Mouse (Mus musculus) stomach, postnatal 0 days (tissue): ENCODE data around the gene Usp21. TPM values are rescaled to one million over a fixed set of nuclear protein-coding genes. Genes with fewer than 3 reads are reported as not detected.

Source experiments
- ATAC-seq: fragments of 200-750 bp; cut with Nextera tagmentation; 2 replicates; pipeline ENCODE4 v1.8.0; 2017; ENCODE audit not compliant: low FRiP score, low TSS enrichment
- DNase-seq: peaks from one replicate; pipeline ENCODE4 v3.0.0-alpha.2; 2016; ENCODE audit warnings: low spot score
- H3K27ac ChIP-seq: fragments of 300-500 bp; sonication (generic); replicated peaks from 2 replicates; pipeline ENCODE4 v1.5.1; 2014; ENCODE audit warnings: mild to moderate bottlenecking, control low read depth
- H3K27me3 ChIP-seq: fragments of 300-500 bp; sonication (generic); 2 replicates; pipeline ENCODE4 v1.6.1; 2014; ENCODE audit warnings: low read length; ENCODE audit not compliant: control insufficient read depth, insufficient read depth
- H3K36me3 ChIP-seq: fragments of 300-500 bp; sonication (generic); 2 replicates; pipeline ENCODE4 v1.6.1; 2014; ENCODE audit warnings: low read length, mixed read lengths; ENCODE audit not compliant: control insufficient read depth, insufficient read depth
- H3K4me1 ChIP-seq: fragments of 300-500 bp; sonication (generic); replicated peaks from 2 replicates; pipeline ENCODE4 v1.6.1; 2014; ENCODE audit warnings: antibody characterized with exemption; ENCODE audit not compliant: control insufficient read depth, insufficient read depth
- H3K4me2 ChIP-seq: fragments of 300-500 bp; sonication (generic); replicated peaks from 2 replicates; pipeline ENCODE4 v1.6.1; 2014; ENCODE audit warnings: low read depth, mild to moderate bottlenecking, control low read depth, moderate library complexity
- H3K4me3 ChIP-seq: fragments of 300-500 bp; sonication (generic); 2 replicates; pipeline ENCODE4 v1.5.1; 2014; ENCODE audit warnings: low read depth, low read length, control low read depth
- H3K9ac ChIP-seq: fragments of 300-500 bp; sonication (generic); 2 replicates; pipeline ENCODE4 v1.6.1; 2014; ENCODE audit warnings: mild to moderate bottlenecking, low read length, control low read depth, mixed read lengths
- H3K9me3 ChIP-seq: fragments of 300-500 bp; sonication (generic); 2 replicates; pipeline ENCODE4 v1.6.1; 2016; ENCODE audit warnings: low read length; ENCODE audit not compliant: control insufficient read depth
- CTCF ChIP-seq: IDR thresholded peaks from 2 replicates; pipeline ENCODE4 v1.5.1; 2016; ENCODE audit warnings: antibody characterized with exemption, low read depth, mild to moderate bottlenecking, moderate library complexity
- EP300 ChIP-seq: optimal IDR thresholded peaks from 2 replicates; pipeline ENCODE3; 2016; ENCODE audit warnings: antibody characterized with exemption
- WGBS: fragments of 180-500 bp; shearing (Covaris S2); extraction: QIAGEN DNeasy Blood & Tissue Kit; methylation state at CpG from one replicate; pipeline ENCODE4 v1.1.7; 2014; 5-methylcytosine and 5-hydroxymethylcytosine counted together
- polyA plus RNA-seq: library from polyadenylated mRNA; unstranded; fragments of >200 nt; fragmentation: Nextera tagmentation; extraction: Ambion mirVana; gene quantifications from 2 replicates; pipeline ENCODE4 v1.2.1, GENCODE M21; 2015

Gene Usp21
- polyA plus RNA-seq, 1 experiment from 2014 or later = 25.0 TPM

DNA sequence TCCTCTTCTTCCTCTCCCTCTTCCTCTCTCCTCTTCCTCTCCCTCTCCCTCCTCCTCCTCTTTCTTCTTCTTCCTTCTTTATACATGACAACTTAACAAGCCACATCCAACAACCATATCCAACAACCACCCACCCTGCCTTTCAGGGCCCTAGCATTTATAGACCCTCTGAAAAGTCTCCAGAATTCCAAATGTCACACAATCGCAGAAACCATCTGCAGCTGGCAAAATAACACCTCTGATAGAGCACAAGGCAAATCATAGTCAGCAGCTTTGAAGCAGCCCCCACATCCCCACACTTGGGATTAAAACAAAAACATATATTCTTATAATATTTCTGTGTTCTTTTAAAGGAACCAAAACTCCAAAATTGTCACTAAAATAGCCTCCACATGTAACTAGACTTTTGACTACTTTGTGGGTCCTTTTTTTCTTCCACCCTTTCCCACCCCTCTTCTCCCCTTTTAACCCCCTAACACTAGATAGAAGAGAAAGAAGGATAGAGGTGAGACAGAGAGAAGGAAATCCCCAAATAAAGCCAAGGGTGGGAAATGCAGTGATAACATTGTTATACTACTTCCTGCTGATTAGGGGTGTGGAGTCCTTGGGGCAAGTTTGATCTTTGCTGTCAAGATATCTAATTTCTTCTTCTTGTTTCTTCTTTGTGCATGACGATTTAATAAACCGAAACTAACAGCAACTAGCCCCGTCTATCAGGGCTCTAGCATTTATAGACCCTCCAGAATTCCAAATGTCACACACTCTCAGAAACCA lies 21.6 kb downstream of the Usp21 start:
- Histone ChIP-seq H3K27ac (no peak overlapping the region), H3K9ac (no peak overlapping the region), H3K4me2 (no peak overlapping the region), H3K36me3 (no peaks in the 10 kb centered on the region), H3K9me3 (no peaks in the 10 kb centered on the region), H3K27me3 (no peaks in the 10 kb centered on the region), H3K4me1 (0 out of 2 replicates have a peak, but pooled peaks cover 5% of the 10 kb centered on the region), H3K4me3 (no peak overlapping the region)
- WGBS = 48% methylated on average over 4 of the region's 4 CpGs
- TF ChIP-seq EP300 (no peak), CTCF (no peak)
- DNase-seq (no peak), ATAC-seq (no peak)

DNA sequence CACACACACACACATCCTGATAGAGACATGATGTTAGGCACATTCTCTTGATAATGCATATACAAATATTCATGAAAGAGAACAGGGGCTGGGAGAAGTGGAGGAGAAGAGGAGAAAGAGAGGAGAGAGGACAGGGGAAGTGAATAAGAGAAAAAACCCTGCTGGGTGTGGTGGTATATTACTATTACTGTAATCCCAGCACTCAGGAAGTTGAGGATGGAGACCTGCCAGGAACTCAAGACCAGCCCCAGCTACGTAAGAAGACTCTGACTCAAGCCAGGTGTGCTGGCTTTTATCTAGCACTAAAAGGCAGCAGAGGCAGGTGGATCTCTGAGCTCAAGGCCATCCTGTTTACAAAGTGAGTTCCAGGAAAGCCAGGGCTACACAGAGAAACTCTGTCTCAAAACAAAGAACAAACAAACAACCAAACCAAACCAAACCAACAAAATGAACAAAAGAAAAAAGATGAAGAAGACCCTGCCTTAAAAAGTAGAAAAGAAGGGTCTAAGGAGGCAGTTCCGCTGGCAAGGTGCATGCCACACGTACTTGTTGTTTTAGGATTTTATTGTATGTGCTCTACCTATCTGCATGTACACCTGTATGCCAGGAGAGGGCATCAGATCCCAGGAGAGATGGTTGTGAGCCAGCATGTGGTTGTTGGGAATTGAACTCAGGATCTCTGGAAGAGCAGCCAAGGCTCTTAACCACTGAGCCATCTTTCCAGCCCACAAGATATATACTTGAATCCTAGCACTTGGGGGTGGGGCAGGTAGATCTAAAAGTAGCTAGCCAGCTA lies 23.9 kb downstream of the Usp21 start:
- no peaks in the 10 kb centered on the region for H3K36me3 ChIP-seq
- H3K9me3 ChIP-seq = no peaks in the 10 kb centered on the region
- H3K27me3 ChIP-seq = no peaks in the 10 kb centered on the region
- no peak overlapping the region for H3K9ac ChIP-seq
- H3K4me2 ChIP-seq = no peak overlapping the region
- 0 out of 2 replicates have a peak, but pooled peaks cover 3% of the 10 kb centered on the region for H3K4me1 ChIP-seq
- ATAC-seq = peak; percentile 27; the same call in 1 of the 2 replicates
- no peak overlapping the region for H3K4me3 ChIP-seq
- TF ChIP-seq CTCF = peak; percentile 50
- TF ChIP-seq EP300 = no peak
- peak overlapping the region; percentile 84 for H3K27ac ChIP-seq
- 64% methylated on average over 3 of the region's 3 CpGs for WGBS
- no peak for DNase-seq

GRCm38 (mm10) chr1:171263185-171263611 lies 24.6 kb downstream of the Usp21 start:
- Histone ChIP-seq H3K9me3 (no peaks in the 10 kb centered on the region), H3K9ac (no peak overlapping the region), H3K4me2 (peak overlapping the region; percentile 40; the same call in 1 of the 2 replicates), H3K4me1 (0 out of 2 replicates have a peak, but pooled peaks cover 3% of the 10 kb centered on the region), H3K4me3 (no peak overlapping the region), H3K27ac (peak overlapping the region; percentile 84), H3K27me3 (no peaks in the 10 kb centered on the region), H3K36me3 (no peaks in the 10 kb centered on the region)
- 0% methylated on average over 2 of the region's 2 CpGs for WGBS
- peak; percentile 55 for DNase-seq
- TF ChIP-seq EP300 = no peak
- TF ChIP-seq CTCF = no peak
- ATAC-seq = peak; percentile 82; the same call in 1 of the 2 replicates

- Histone ChIP-seq H3K4me3 (no peak overlapping the region; the same call in 1 of the 2 replicates), H3K27ac (peak overlapping the region; percentile 91), H3K36me3 (no peaks in the 10 kb centered on the region), H3K9me3 (no peaks in the 10 kb centered on the region), H3K27me3 (no peaks in the 10 kb centered on the region), H3K9ac (0 out of 2 replicates have a peak overlapping the region, but pooled peaks have one; percentile 31), H3K4me2 (peak overlapping the region; percentile 40), H3K4me1 (0 out of 2 replicates have a peak, but pooled peaks cover 3% of the 10 kb centered on the region)
- ATAC-seq (peak; percentile 63), DNase-seq (peak; percentile 62)
- TF ChIP-seq EP300 (no peak), CTCF (no peak)
- 0% methylated on average over 8 of the region's 8 CpGs for WGBS
Measured at GRCm38 (mm10) chr1:171262594-171263130, 25.1 kb downstream of the Usp21 start.

GRCm38 (mm10) chr1:171260316-171260715 lies 27.5 kb downstream of the Usp21 start:
- no peak overlapping the region for H3K4me2 ChIP-seq
- ATAC-seq (no peak), DNase-seq (no peak)
- no peaks in the 10 kb centered on the region for H3K27me3 ChIP-seq
- H3K36me3 ChIP-seq = no peaks in the 10 kb centered on the region
- H3K27ac ChIP-seq = 0 out of 2 replicates have a peak overlapping the region, but pooled peaks have one; percentile 18
- TF ChIP-seq EP300 (no peak), CTCF (no peak)
- WGBS = 59% methylated on average over 3 of the region's 3 CpGs
- H3K9me3 ChIP-seq = no peaks in the 10 kb centered on the region
- H3K4me1 ChIP-seq = 0 out of 2 replicates have a peak, but pooled peaks cover 3% of the 10 kb centered on the region
- H3K9ac ChIP-seq = no peak overlapping the region
- H3K4me3 ChIP-seq = no peak overlapping the region
